Mouse (Mus musculus) right cerebral cortex, postnatal 14 days (tissue): ENCODE results near the gene Il23r.
"Not testable (repeated sequence)": the region's sequence is repeated elsewhere in the genome, so short reads cannot be mapped to it uniquely, and the experiment has no call there.

ENCODE experiments used
- DNase-seq: peaks from one replicate; pipeline ENCODE4 v3.0.0; 2022

Gene Il23r

GRCm38 (mm10) chr6:67491755-67492154, at the start of gene Il23r:
TSS of gene Il23r (minus strand) at chr6:67491855.
- DNase-seq: no peak

- DNase-seq: no peak
Measured at GRCm38 (mm10) chr6:67535777-67536054, 44.1 kb upstream of the Il23r start, which contains the start of gene Tacstd2. TSS of gene Tacstd2 (minus strand) at chr6:67535796.

GRCm38 (mm10) chr6:67535005-67535776, 43.5 kb upstream of the Il23r start:
- peak; percentile 10 for DNase-seq

GRCm38 (mm10) chr6:67534191-67535004, 42.7 kb upstream of the Il23r start:
- DNase-seq: no peak

- peak; percentile 29 for DNase-seq
Measured at GRCm38 (mm10) chr6:67532665-67533440, 41.2 kb upstream of the Il23r start.

GRCm38 (mm10) chr6:67531822-67532162, 40.1 kb upstream of the Il23r start:
- DNase-seq: no peak

GRCm38 (mm10) chr6:67530992-67531821, 39.6 kb upstream of the Il23r start:
- peak; percentile 11 for DNase-seq

GRCm38 (mm10) chr6:67526356-67526755, 34.7 kb upstream of the Il23r start:
- no peak for DNase-seq

GRCm38 (mm10) chr6:67510752-67511151, 19.1 kb upstream of the Il23r start:
- DNase-seq: peak; percentile 34

GRCm38 (mm10) chr6:67501938-67502337, 10.3 kb upstream of the Il23r start:
- DNase-seq: not testable (repeated sequence)

- no peak for DNase-seq
Measured at GRCm38 (mm10) chr6:67481012-67481411, 10.6 kb downstream of the Il23r start.

GRCm38 (mm10) chr6:67471242-67471641, 20.4 kb downstream of the Il23r start:
- no peak for DNase-seq

- DNase-seq: no peak
Measured at GRCm38 (mm10) chr6:67459424-67459823, 32.2 kb downstream of the Il23r start.

GRCm38 (mm10) chr6:67451330-67451729, 40.3 kb downstream of the Il23r start:
- DNase-seq: peak; percentile 25

- DNase-seq: no peak
Measured at GRCm38 (mm10) chr6:67445866-67446265, 45.8 kb downstream of the Il23r start.

GRCm38 (mm10) chr6:67443124-67443523, 48.5 kb downstream of the Il23r start:
- DNase-seq: no peak

GRCm38 (mm10) chr6:67437814-67438385, 53.8 kb downstream of the Il23r start:
- DNase-seq: no peak

GRCm38 (mm10) chr6:67437028-67437427, 54.6 kb downstream of the Il23r start:
- no peak for DNase-seq

GRCm38 (mm10) chr6:67436295-67436694, 55.4 kb downstream of the Il23r start:
- DNase-seq: no peak

GRCm38 (mm10) chr6:67435711-67436110, 55.9 kb downstream of the Il23r start:
- DNase-seq: no peak

- DNase-seq: no peak
Measured at GRCm38 (mm10) chr6:67434755-67435452, 56.8 kb downstream of the Il23r start.

GRCm38 (mm10) chr6:67431808-67432207, 59.8 kb downstream of the Il23r start:
- no peak for DNase-seq
